ENCODE assay signal across 8 mouse cellular contexts in the genomic region with DNA sequence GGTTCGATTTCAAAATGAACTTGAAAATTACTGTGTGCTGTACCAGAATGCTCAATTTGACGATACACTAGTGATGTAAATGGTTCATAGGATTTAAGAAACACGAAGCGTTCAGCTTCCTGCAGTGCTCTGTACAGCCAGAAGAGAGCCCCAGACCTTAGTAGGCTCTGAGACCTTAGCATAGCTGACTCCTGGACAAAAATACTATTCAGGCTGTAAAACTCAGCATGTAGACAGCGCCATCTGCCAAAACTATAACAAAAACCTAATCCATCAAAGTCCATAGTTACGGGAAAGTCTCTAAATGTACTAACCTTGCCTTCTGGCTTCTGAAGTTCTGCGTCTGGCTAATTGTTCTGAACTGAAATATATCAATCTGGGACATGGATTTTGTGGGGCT. TPM values are rescaled to one million over a fixed set of nuclear protein-coding genes. Genes with fewer than 3 reads are reported as not detected.
DNase-seq lines count a peak whose midpoint lies in the region; ATAC-seq and TF ChIP-seq lines count a peak whose summit lies in the region.

No protein-coding gene starts in this region.

- DNase-seq in right cerebral cortex, adult 2 months (ENCODE audit: low spot score in 2 of 2), result peak; percentile 26
- no peak for DNase-seq in right cerebral cortex, postnatal 4 days
- DNase-seq in c-Kit-negative CD71-positive TER-119-positive erythroid progenitor cells, embryonic 14.5 days (ENCODE audit: low read depth, low spot score), result peak; percentile 4
- DNase-seq in lung, adult 2 months, result peak; percentile 10
- no peak for DNase-seq in urinary bladder, postnatal 10 days (ENCODE audit: low spot score)

- H3K9me3 ChIP-seq in forebrain, embryonic 15.5 days, result no peaks in the 10 kb centered on the region
- H3K9me3 ChIP-seq in intestine, embryonic 15.5 days, result no peaks in the 10 kb centered on the region
- H3K9me3 ChIP-seq in neural tube, embryonic 13.5 days, result no peaks in the 10 kb centered on the region

- H3K36me3 ChIP-seq in forebrain, embryonic 15.5 days, result peaks cover 3% of the 10 kb centered on the region; the same call in 1 of the 2 replicates
- H3K36me3 ChIP-seq in intestine, embryonic 15.5 days, result no peaks in the 10 kb centered on the region
- peaks cover 6% of the 10 kb centered on the region; the same call in 1 of the 2 replicates for H3K36me3 ChIP-seq in neural tube, embryonic 13.5 days

- peaks cover 29% of the 10 kb centered on the region for H3K4me1 ChIP-seq in forebrain, embryonic 15.5 days
- H3K4me1 ChIP-seq in intestine, embryonic 15.5 days (replicated peaks), result peaks cover 5% of the 10 kb centered on the region; the same call in 1 of the 2 replicates
- H3K4me1 ChIP-seq in lung, adult 2 months (ENCODE audit: control insufficient read depth, insufficient read depth, low read length), result no peaks in the 10 kb centered on the region; the same call in 1 of the 2 replicates
- peaks cover 35% of the 10 kb centered on the region for H3K4me1 ChIP-seq in neural tube, embryonic 13.5 days (replicated peaks)

- TF ChIP-seq CTCF in lung, adult 2 months (IDR thresholded peaks at IDR 0.05; ENCODE audit: insufficient read depth, low read length), result peak; percentile 22; the same call in 1 of the 2 replicates

- H3K27me3 ChIP-seq in forebrain, embryonic 15.5 days, result no peaks in the 10 kb centered on the region
- H3K27me3 ChIP-seq in intestine, embryonic 15.5 days (replicated peaks), result no peaks in the 10 kb centered on the region
- H3K27me3 ChIP-seq in neural tube, embryonic 13.5 days, result no peaks in the 10 kb centered on the region

- peak; percentile 24; the same call in 1 of the 2 replicates for ATAC-seq in forebrain, embryonic 15.5 days (replicated peaks)
- ATAC-seq in intestine, embryonic 15.5 days, result peak; percentile 55
- peak; percentile 69 for ATAC-seq in neural tube, embryonic 13.5 days (ENCODE audit: low read depth)

- H3K9ac ChIP-seq in forebrain, embryonic 15.5 days (replicated peaks), result peak overlapping the region; percentile 79; the same call in 1 of the 2 replicates
- no peak overlapping the region for H3K9ac ChIP-seq in intestine, embryonic 15.5 days
- 0 out of 2 replicates have a peak overlapping the region, but pooled peaks have one; percentile 82 for H3K9ac ChIP-seq in neural tube, embryonic 13.5 days

- peak overlapping the region; percentile 51 for H3K4me2 ChIP-seq in forebrain, embryonic 15.5 days (replicated peaks)
- H3K4me2 ChIP-seq in intestine, embryonic 15.5 days (replicated peaks), result peak overlapping the region; percentile 59
- H3K4me2 ChIP-seq in neural tube, embryonic 13.5 days, result peak overlapping the region; percentile 70

- H3K4me3 ChIP-seq in forebrain, embryonic 15.5 days, result peak overlapping the region; percentile 85
- H3K4me3 ChIP-seq in intestine, embryonic 15.5 days (replicated peaks), result peak overlapping the region; percentile 88
- H3K4me3 ChIP-seq in lung, adult 2 months (replicated peaks; ENCODE audit: extremely low read depth, low read depth, low read length), result peak overlapping the region; percentile 100
- peak overlapping the region; percentile 58 for H3K4me3 ChIP-seq in neural tube, embryonic 13.5 days

- H3K27ac ChIP-seq in forebrain, embryonic 15.5 days (replicated peaks), result peak overlapping the region; percentile 84; the same call in 1 of the 2 replicates
- H3K27ac ChIP-seq in intestine, embryonic 15.5 days, result 0 out of 2 replicates have a peak overlapping the region, but pooled peaks have one; percentile 7
- no peak overlapping the region for H3K27ac ChIP-seq in neural tube, embryonic 13.5 days (replicated peaks)

- 32% methylated on average over 7 of the region's 7 CpGs for WGBS in forebrain, embryonic 15.5 days
- whole genome bisulfite sequencing in intestine, embryonic 15.5 days, result 24% methylated on average over 7 of the region's 7 CpGs
- 10% methylated on average over 7 of the region's 7 CpGs for WGBS in lung, adult 2 months
- 24% methylated on average over 7 of the region's 7 CpGs for WGBS in neural tube, embryonic 13.5 days

- no peak for TF ChIP-seq POLR2A in lung, adult 2 months (IDR thresholded peaks at IDR 0.05; ENCODE audit: borderline replicate concordance, extremely low read depth, low read depth, low read length)

RNA-seq across cellular contexts. Expression of gene Zfp949, which starts 0.6 kb away (rescaled TPM):
- polyA plus RNA-seq in forebrain, embryonic 15.5 days (2015; fragmentation: Nextera tagmentation; extraction: Ambion mirVana), result 17.1 and 18.5 TPM in 2 replicates
- polyA plus RNA-seq in intestine, embryonic 15.5 days (2015; fragmentation: Nextera tagmentation; extraction: Ambion mirVana), result 7.4 and 7.9 TPM in 2 replicates
- 2.8 and 5.5 TPM in 2 replicates for polyA plus RNA-seq in lung, adult 2 months (2012; rRNA removed)
- 18.4 and 20.7 TPM in 2 replicates for polyA plus RNA-seq in neural tube, embryonic 13.5 days (2015; fragmentation: Nextera tagmentation; extraction: Ambion mirVana)

RNA-seq across cellular contexts. Expression of gene Trim43a, which starts 33.4 kb away (rescaled TPM):
- 0.20 and 0.27 TPM in 2 replicates for polyA plus RNA-seq in forebrain, embryonic 15.5 days (2015; fragmentation: Nextera tagmentation; extraction: Ambion mirVana)
- polyA plus RNA-seq in intestine, embryonic 15.5 days (2015; fragmentation: Nextera tagmentation; extraction: Ambion mirVana), result not detected in 2 replicates
- polyA plus RNA-seq in lung, adult 2 months (2012; rRNA removed), result not detected in 2 replicates
- polyA plus RNA-seq in neural tube, embryonic 13.5 days (2015; fragmentation: Nextera tagmentation; extraction: Ambion mirVana), result 0.17 TPM in 1 of 2 replicates, not detected in the other

Comparison
In these comparisons a context has a peak if more than half of its experiments do, and no peak if none do; other contexts are left out.
1. DNase-seq: peak in right cerebral cortex, adult 2 months (2 of 2), c-Kit-negative CD71-positive TER-119-positive erythroid progenitor cells, embryonic 14.5 days (single experiment) and lung, adult 2 months (single experiment); none in right cerebral cortex, postnatal 4 days (single experiment) and urinary bladder, postnatal 10 days (single experiment).
2. Peak in every context shown above with its lines, with median percentiles within 50 percentile points of each other: ATAC-seq, H3K4me2 ChIP-seq and H3K4me3 ChIP-seq.